Mouse (Mus musculus) myocyte (in vitro differentiated cells): Measurements from ENCODE around the gene Dio1.

Experiments
- CEBPB ChIP-seq: IDR thresholded peaks from 2 replicates; pipeline ENCODE4 v1.6.1; 2011; ENCODE audit warnings: mild to moderate bottlenecking, moderate library complexity; ENCODE audit not compliant: poor library complexity, insufficient read depth, severe bottlenecking
- E2F4 ChIP-seq: IDR thresholded peaks from one replicate; pipeline ENCODE4 v1.6.1; 2011; ENCODE audit warnings: mild to moderate bottlenecking, control low read depth, moderate library complexity; ENCODE audit not compliant: insufficient read depth
- MAX ChIP-seq: IDR thresholded peaks from one replicate; pipeline ENCODE4 v1.6.1; 2011; ENCODE audit warnings: low read depth, mild to moderate bottlenecking, control low read depth
- MYOG ChIP-seq, 3 experiments: IDR thresholded peaks; one replicate each; pipeline ENCODE4 v1.6.1; 2011; ENCODE audit warnings: control low read depth in 2 of 3, low read depth in 2 of 3, mild to moderate bottlenecking in 2 of 3; ENCODE audit not compliant: insufficient read length in 2 of 3, control insufficient read depth in 1 of 3, insufficient read depth in 1 of 3
- POLR2A ChIP-seq: IDR thresholded peaks from one replicate; pipeline ENCODE4 v1.6.1; 2011; ENCODE audit warnings: low read depth, mild to moderate bottlenecking, control low read depth, moderate library complexity; ENCODE audit not compliant: insufficient read length
- POLR2AphosphoS2 ChIP-seq: IDR thresholded peaks from one replicate; pipeline ENCODE4 v1.6.1; 2011; ENCODE audit warnings: low read depth, control low read depth; ENCODE audit not compliant: insufficient read length
- REST ChIP-seq: IDR thresholded peaks from one replicate; pipeline ENCODE4 v1.6.1; 2011; ENCODE audit warnings: mild to moderate bottlenecking, control low read depth, moderate library complexity; ENCODE audit not compliant: insufficient read depth, insufficient read length
- SRF ChIP-seq: IDR thresholded peaks from one replicate; pipeline ENCODE4 v1.6.1; 2011; ENCODE audit warnings: low read depth; ENCODE audit not compliant: control insufficient read depth, insufficient read length
- TCF12 ChIP-seq: IDR thresholded peaks from one replicate; pipeline ENCODE4 v1.6.1; 2011; ENCODE audit warnings: mild to moderate bottlenecking, control low read depth; ENCODE audit not compliant: poor library complexity, insufficient read depth, severe bottlenecking
- TCF3 ChIP-seq: IDR thresholded peaks from one replicate; pipeline ENCODE4 v1.6.1; 2011; ENCODE audit warnings: low read depth, control low read depth; ENCODE audit not compliant: insufficient read length
- USF1 ChIP-seq: IDR thresholded peaks from one replicate; pipeline ENCODE4 v1.6.1; 2011; ENCODE audit warnings: low read depth, mild to moderate bottlenecking, control low read depth, moderate library complexity

DNA sequence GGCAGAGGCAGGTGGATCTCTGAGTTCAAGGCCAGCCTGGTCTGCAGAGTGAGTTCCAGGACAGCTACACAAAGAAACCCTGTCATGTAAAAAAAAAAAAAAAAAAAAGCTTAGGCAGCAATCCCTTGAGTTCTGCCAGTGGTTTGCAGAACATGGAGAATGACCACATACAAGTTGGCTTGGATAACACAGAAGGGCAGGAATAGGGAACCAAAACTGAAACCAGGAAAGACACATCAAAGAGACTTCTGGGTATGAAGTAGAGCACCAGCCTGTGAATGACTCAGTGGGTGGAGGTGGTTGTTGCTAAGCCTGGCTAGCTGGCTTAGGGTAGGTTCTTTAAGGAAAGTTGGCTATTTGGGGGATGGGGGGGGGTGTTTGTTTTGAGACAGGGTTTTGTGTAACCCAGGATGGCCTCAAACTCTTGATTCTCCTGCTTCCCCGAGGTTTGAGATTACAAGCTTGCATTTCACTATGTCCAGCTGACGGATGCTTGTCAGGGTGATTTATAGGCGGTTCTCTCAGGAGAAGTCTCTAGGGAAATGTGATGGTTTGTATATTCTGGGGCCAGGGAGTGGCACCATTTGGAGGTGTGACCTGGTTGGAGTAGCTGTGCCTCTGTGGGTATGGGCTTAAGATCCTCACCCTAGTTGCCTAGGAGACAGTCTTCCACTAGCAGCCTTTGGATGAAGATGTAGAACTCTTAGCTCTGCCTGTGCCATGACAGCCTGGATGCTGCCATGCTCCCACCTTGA is 21.3 kb downstream of the Dio1 start:
- TF ChIP-seq REST: no peak
- no peak for TF ChIP-seq USF1
- no peak for TF ChIP-seq POLR2A
- no peak for TF ChIP-seq E2F4
- no peak for TF ChIP-seq TCF3
- no peak for TF ChIP-seq MAX
- no peak for TF ChIP-seq MYOG (IDR thresholded peaks at IDR 0.05; ENCODE audit: control insufficient read depth in 1 of 3, insufficient read depth in 1 of 3, insufficient read length in 2 of 3, low read depth in 2 of 3)
- TF ChIP-seq TCF12: no peak
- TF ChIP-seq POLR2AphosphoS2: no peak
- no peak for TF ChIP-seq CEBPB
- TF ChIP-seq SRF: no peak
